Mouse (Mus musculus): ENCODE results near the gene Fmo2. TPM values are rescaled to one million over a fixed set of nuclear protein-coding genes. Genes with fewer than 3 reads are reported as not detected.

Gene Fmo2
- polyA plus RNA-seq, 1 experiment: not detected

GRCm38 (mm10) chr1:162912085-162912484, 13.6 kb upstream of the Fmo2 start:
- Histone ChIP-seq H3K79me3 (ENCODE audit: low read depth) (no peaks in the 10 kb centered on the region), H3K36me3 (ENCODE audit: control insufficient read depth, insufficient read depth) (no peaks in the 10 kb centered on the region)
- no peak for TF ChIP-seq MAX (IDR thresholded peaks at IDR 0.05)

GRCm38 (mm10) chr1:162901879-162902278, 3.4 kb upstream of the Fmo2 start:
- Histone ChIP-seq H3K36me3 (ENCODE audit: control insufficient read depth, insufficient read depth) (no peaks in the 10 kb centered on the region), H3K27me3 (ENCODE audit: control insufficient read depth, insufficient read depth, insufficient read length) (peaks cover 4% of the 10 kb centered on the region), H3ac (ENCODE audit: control insufficient read depth, insufficient read length, low read depth) (no peak overlapping the region), H3K79me2 (ENCODE audit: control insufficient read depth, insufficient read depth) (no peaks in the 10 kb centered on the region), H3K4me3 (ENCODE audit: insufficient read depth, poor library complexity, severe bottlenecking) (no peak overlapping the region), H3K79me3 (ENCODE audit: low read depth) (no peaks in the 10 kb centered on the region)
- TF ChIP-seq MYOG (IDR thresholded peaks at IDR 0.05; ENCODE audit: control insufficient read depth, extremely low read depth, insufficient read length): no peak
- no peak for TF ChIP-seq CEBPB (IDR thresholded peaks at IDR 0.05; ENCODE audit: low read depth)
- TF ChIP-seq USF1 (IDR thresholded peaks at IDR 0.05; ENCODE audit: low read depth): no peak
- no peak for TF ChIP-seq MAX (IDR thresholded peaks at IDR 0.05)
- TF ChIP-seq CTCF (IDR thresholded peaks at IDR 0.05; ENCODE audit: control insufficient read depth, insufficient read depth, insufficient read length): no peak
- no peak for TF ChIP-seq MYOD1 (IDR thresholded peaks at IDR 0.05; ENCODE audit: control insufficient read depth, insufficient read length, low read depth)
- TF ChIP-seq FOSL1 (IDR thresholded peaks at IDR 0.05; ENCODE audit: insufficient read depth, low read length, poor library complexity, severe bottlenecking): no peak

More at GRCm38 (mm10) chr1:162912085-162912484, 13.6 kb upstream of the Fmo2 start:
- no peak overlapping the region for H3K4me3 ChIP-seq (ENCODE audit: insufficient read depth, poor library complexity, severe bottlenecking)
- H3K79me2 ChIP-seq (ENCODE audit: control insufficient read depth, insufficient read depth): no peaks in the 10 kb centered on the region
- peaks cover 5% of the 10 kb centered on the region for H3K27me3 ChIP-seq (ENCODE audit: control insufficient read depth, insufficient read depth, insufficient read length)
- H3ac ChIP-seq (ENCODE audit: control insufficient read depth, insufficient read length, low read depth): no peak overlapping the region

- no peak overlapping the region for H3K4me3 ChIP-seq (ENCODE audit: insufficient read depth, poor library complexity, severe bottlenecking)
These were observed 2.6 kb downstream of the Fmo2 start for GRCm38 (mm10) chr1:162895900-162896299.

GRCm38 (mm10) chr1:162893014-162893413, 5.5 kb downstream of the Fmo2 start:
- Histone ChIP-seq H3K36me3 (ENCODE audit: control insufficient read depth, insufficient read depth) (no peaks in the 10 kb centered on the region), H3K79me2 (ENCODE audit: control insufficient read depth, insufficient read depth) (no peaks in the 10 kb centered on the region), H3K27me3 (ENCODE audit: control insufficient read depth, insufficient read depth, insufficient read length) (no peaks in the 10 kb centered on the region), H3K79me3 (ENCODE audit: low read depth) (no peaks in the 10 kb centered on the region), H3K4me3 (ENCODE audit: insufficient read depth, poor library complexity, severe bottlenecking) (no peak overlapping the region), H3ac (ENCODE audit: control insufficient read depth, insufficient read length, low read depth) (no peak overlapping the region)
- TF ChIP-seq FOSL1 (IDR thresholded peaks at IDR 0.05; ENCODE audit: insufficient read depth, low read length, poor library complexity, severe bottlenecking) (no peak), MYOD1 (IDR thresholded peaks at IDR 0.05; ENCODE audit: control insufficient read depth, insufficient read length, low read depth) (no peak), MYOG (IDR thresholded peaks at IDR 0.05; ENCODE audit: control insufficient read depth, extremely low read depth, insufficient read length) (no peak), MAX (IDR thresholded peaks at IDR 0.05) (no peak)

More at GRCm38 (mm10) chr1:162895900-162896299, 2.6 kb downstream of the Fmo2 start:
- H3K27me3 ChIP-seq (ENCODE audit: control insufficient read depth, insufficient read depth, insufficient read length): peaks cover 3% of the 10 kb centered on the region
- no peaks in the 10 kb centered on the region for H3K79me2 ChIP-seq (ENCODE audit: control insufficient read depth, insufficient read depth)
- TF ChIP-seq CEBPB (IDR thresholded peaks at IDR 0.05; ENCODE audit: low read depth) (no peak), CTCF (IDR thresholded peaks at IDR 0.05; ENCODE audit: control insufficient read depth, insufficient read depth, insufficient read length) (peak; percentile 10)
- H3K79me3 ChIP-seq (ENCODE audit: low read depth): no peaks in the 10 kb centered on the region
- no peaks in the 10 kb centered on the region for H3K36me3 ChIP-seq (ENCODE audit: control insufficient read depth, insufficient read depth)
- no peak overlapping the region for H3ac ChIP-seq (ENCODE audit: control insufficient read depth, insufficient read length, low read depth)

- Histone ChIP-seq H3K79me2 (ENCODE audit: control insufficient read depth, insufficient read depth) (no peaks in the 10 kb centered on the region), H3K4me3 (ENCODE audit: insufficient read depth, poor library complexity, severe bottlenecking) (no peak overlapping the region), H3ac (ENCODE audit: control insufficient read depth, insufficient read length, low read depth) (no peak overlapping the region), H3K27me3 (ENCODE audit: control insufficient read depth, insufficient read depth, insufficient read length) (no peaks in the 10 kb centered on the region), H3K79me3 (ENCODE audit: low read depth) (no peaks in the 10 kb centered on the region), H3K36me3 (ENCODE audit: control insufficient read depth, insufficient read depth) (no peaks in the 10 kb centered on the region)
- peak; percentile 45 for TF ChIP-seq CEBPB (IDR thresholded peaks at IDR 0.05; ENCODE audit: low read depth)
- no peak for TF ChIP-seq MYOG (IDR thresholded peaks at IDR 0.05; ENCODE audit: control insufficient read depth, extremely low read depth, insufficient read length)
These were observed 6.5 kb downstream of the Fmo2 start for GRCm38 (mm10) chr1:162891980-162892451.

GRCm38 (mm10) chr1:162888646-162889045, 9.9 kb downstream of the Fmo2 start:
- TF ChIP-seq MYOG (IDR thresholded peaks at IDR 0.05; ENCODE audit: control insufficient read depth, extremely low read depth, insufficient read length) (no peak), CTCF (IDR thresholded peaks at IDR 0.05; ENCODE audit: control insufficient read depth, insufficient read depth, insufficient read length) (no peak), MYOD1 (IDR thresholded peaks at IDR 0.05; ENCODE audit: control insufficient read depth, insufficient read length, low read depth) (no peak), CEBPB (IDR thresholded peaks at IDR 0.05; ENCODE audit: low read depth) (no peak), USF1 (IDR thresholded peaks at IDR 0.05; ENCODE audit: low read depth) (no peak), FOSL1 (IDR thresholded peaks at IDR 0.05; ENCODE audit: insufficient read depth, low read length, poor library complexity, severe bottlenecking) (no peak), MAX (IDR thresholded peaks at IDR 0.05) (no peak)
- no peaks in the 10 kb centered on the region for H3K27me3 ChIP-seq (ENCODE audit: control insufficient read depth, insufficient read depth, insufficient read length)
- no peak overlapping the region for H3K4me3 ChIP-seq (ENCODE audit: insufficient read depth, poor library complexity, severe bottlenecking)
- H3K79me3 ChIP-seq (ENCODE audit: low read depth): no peaks in the 10 kb centered on the region
- no peaks in the 10 kb centered on the region for H3K79me2 ChIP-seq (ENCODE audit: control insufficient read depth, insufficient read depth)
- no peak overlapping the region for H3ac ChIP-seq (ENCODE audit: control insufficient read depth, insufficient read length, low read depth)
- no peaks in the 10 kb centered on the region for H3K36me3 ChIP-seq (ENCODE audit: control insufficient read depth, insufficient read depth)
